Mouse (Mus musculus) T-helper 17 cell (primary cell): ENCODE data around the gene Fam129c.

Experiments used
- in situ Hi-C, 2 experiments: fragments of 300-600 bp; cut with MboI, MseI; formaldehyde crosslinking; loops; 1 replicate in 1 of 2; 2 replicates in 1 of 2; pipeline ENCODE4 v1.15.1; 2025; ENCODE audit warnings: high pct_unique_total_duplicates in 2 of 2

The Fam129c gene

DNA sequence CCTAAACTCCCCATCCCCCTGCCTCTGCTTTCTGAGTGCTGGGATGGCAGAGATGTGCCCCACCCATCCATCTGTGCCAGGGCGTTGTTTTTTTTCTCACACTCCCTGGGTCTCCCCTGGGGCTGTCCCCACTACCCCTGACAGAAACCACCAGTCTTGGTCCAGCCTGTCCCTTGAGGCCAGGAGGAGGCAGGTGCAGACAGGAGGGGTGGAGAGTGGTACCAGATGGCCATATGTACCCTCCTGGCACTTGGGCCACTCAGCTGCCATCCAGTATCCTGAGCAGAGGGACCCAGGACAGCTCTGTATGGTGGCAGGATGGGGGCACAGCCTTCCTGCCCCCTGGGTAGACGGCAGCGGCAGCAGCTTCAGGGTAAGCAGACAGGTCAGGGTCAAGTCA is at the start of gene Fam129c:
TSS of gene Fam129c (plus strand) at position 198 of the 400 bp plus-strand sequence.
- in situ Hi-C loops, result loop anchor here in 1 of 2 experiments (5.0 kb wide), 1 partner anchor 35 kb away; no protein-coding TSS in a partner anchor

DNA sequence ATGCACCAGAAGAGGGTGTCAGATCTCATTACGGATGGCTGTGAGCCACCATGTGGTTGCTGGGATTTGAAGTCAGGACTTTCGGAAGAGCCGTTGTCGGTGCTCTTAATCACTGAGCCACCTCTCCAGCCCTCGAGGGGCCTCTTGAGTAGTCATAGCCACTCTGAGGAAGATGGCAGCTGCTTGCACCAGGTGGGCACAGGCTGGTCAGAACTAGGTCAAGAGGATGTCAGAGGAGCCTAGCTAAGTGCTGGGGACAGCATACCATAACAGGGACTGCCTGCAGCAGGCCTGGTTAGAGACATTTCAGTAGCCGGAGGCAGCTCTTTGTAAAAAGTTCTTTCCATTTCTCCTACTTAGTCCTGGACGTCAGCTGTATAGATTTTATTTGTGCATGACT is 46.7 kb upstream of the Fam129c start:
- in situ Hi-C loops, result no loop called here

DNA sequence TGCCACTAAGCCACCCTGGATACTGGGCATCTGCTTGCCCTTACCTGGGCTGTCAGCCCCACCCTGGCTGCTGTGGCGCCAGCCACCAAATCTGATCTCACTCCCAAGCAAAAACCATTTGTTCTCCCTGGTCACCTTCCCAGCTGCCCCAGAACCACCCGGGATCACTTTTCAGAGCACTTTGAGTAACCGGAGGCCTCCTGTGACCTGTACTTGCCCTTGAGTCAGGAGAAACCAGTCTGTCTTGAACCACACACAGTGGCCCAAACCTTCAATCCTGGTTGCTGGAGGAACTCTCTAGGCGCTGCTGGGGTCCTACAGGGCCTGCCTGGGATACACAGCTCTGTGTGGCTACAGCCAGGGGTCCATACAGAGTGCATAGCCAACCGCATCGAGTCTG is 44.7 kb upstream of the Fam129c start:
- in situ Hi-C loops, result no loop called here

DNA sequence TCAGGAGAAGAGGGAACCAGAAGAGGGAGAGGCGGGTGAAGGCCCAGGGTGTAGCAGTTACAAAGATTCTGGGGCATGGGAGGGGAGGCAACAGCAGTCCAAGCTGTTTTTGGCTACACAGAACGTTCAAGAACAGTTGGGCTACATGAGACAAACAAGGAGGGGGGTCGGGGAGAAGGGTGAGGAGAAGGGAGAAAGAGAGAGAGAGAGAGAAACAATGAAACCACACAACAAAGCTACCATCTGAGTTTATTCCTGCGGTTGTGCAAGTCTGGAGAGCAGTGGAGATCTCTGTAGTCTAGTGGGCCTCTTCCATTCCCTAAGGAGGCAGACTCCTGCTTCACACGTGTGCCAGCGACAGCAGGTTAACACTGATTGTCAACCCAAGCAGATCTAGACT is 43.4 kb upstream of the Fam129c start:
- in situ Hi-C loops, result no loop called here

DNA sequence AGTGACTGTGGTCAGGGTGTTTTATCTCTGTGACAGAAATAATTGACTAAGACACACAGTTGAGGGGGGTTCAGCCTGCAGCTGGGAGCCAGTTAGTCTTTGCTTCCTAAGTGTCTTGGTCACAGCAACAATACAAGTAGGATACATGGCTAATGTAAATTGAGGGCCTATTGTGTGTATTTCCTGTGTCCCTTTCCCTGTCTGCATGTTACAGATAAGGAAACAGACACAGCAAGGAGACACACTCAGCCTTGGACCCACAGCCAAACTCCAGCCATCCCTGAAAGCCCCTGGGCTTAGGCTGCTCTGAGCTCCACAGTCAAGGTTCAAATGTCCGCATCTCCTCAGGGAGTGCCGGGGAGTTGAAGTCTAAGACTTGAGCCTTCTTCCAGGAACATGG is 42.8 kb upstream of the Fam129c start:
- in situ Hi-C loops, result no loop called here

DNA sequence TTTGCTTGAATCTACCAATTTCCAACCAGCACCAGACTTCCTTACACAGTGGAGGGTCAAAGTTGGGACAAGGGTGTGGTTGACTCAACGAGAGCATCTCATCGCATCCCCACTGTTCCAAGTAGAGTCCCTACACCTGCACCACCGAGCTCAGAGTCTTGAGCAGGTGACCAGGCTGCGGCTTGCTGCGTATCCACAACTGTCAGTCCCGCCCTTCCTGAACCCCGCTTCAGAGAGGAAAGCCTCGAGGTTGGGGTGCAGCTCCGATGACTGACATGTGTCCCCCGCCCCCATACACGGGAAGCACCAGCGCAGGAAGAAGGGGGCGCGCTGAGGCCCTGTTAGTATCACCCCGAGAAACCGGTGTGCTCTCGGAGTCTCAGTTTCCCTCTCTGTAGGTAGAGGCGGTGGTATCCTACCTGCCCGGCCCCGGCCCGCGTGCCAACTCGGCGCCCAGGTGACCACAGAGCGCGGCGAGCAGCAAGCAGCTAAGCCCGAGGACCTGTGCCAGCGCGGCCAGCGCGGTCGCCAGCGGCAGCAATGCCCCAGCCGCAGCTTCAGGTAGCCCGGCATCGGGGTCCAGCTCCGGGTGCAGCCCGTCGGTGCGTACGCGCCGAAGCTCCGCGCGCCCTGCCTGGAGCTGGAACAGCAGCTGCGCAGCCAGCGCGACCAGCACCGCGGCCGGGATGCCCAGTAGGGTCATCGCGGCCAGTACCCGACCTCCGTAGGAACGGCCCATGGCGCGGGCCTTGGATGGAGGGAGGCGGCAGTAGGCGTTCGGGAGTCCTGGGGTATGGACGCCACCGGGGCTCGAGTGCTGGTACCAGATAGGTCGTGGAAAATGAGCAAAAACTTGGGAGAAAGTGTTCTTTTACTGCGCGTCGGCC is 39.1 kb upstream of the Fam129c start, which contains the start of gene Tmem221:
TSS of gene Tmem221 (minus strand) at position 801 of the 887 bp plus-strand sequence.
- in situ Hi-C loops, result no loop called here

DNA sequence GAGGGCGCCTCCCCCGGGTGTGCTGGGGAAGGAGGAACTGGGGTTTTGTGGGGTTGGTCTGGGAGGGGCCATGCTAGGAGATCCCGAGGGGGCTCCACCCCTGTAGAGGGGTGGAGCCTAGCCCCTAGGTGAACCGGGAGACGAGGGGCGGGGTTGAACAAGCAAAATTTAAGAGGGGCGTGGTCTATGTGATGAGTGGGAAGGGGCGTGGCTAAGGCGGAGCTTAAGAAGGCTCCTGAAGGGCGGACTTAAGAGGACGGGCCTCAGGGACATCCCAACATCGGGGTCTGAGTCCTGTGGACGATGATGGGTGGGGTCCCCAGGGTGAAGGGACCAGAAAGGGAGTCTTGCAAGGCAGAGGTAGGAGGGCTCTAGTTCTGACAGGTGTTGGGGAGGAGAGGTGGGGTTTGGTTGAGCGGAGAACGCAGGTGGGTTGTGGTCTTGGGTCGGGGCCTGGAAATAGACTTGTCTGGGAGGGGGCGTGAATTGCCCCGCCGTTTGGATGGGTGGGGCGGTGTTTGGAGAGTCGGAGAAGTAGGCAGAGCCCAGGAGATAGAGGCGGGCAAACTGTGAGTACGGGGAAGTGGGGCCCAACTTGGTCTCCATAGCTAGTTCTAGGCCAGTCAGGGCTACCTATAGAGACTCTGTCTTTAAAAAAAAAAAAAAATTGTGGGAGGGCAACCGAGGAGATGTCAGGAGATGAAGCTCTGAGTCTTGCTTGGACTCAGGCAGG is 38.3 kb upstream of the Fam129c start:
- in situ Hi-C loops, result no loop called here

DNA sequence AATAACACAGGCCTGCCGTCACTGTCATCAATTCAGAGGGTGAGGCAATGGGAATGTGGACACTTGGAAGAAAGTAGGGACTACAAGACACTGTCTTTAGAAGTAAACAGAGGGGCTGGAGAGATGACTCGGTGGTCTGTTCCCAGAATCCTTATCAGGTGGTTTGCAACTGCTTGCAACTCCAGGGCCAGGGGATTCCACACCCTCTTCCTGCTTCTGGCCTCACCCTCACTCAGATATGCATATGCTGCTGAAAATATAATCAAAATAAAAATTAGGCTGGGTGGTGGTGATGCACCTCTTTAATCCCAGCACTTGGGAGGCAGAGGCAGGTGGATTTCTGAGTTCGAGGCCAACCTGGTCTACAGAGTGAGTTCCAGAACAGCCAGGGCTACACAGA is 37.4 kb upstream of the Fam129c start:
- in situ Hi-C loops, result loop anchor here (5.0 to 10.0 kb wide), 3 partner anchors 37 to 105 kb away; partner anchors contain the start of gene Fam129c (in 1 of the 2)

DNA sequence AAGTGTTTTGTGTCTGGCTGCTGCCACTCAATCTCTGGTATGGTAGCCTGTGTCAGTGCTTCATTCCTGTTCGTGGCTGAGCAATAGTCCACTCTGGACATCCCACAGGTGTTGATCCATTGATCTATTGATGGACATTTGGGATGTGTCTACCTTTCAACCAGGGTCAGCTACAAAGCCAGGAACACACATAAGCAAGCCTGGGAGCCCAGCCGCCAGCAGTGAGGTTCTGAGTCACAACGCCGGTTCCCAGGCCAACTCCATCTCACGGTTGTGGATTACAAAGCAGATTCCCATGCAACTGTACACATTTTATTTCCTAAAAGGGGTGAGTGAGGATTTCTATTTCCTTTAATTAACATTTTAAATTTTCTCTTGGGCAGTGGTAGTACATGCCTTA is 36.7 kb upstream of the Fam129c start:
- in situ Hi-C loops, result loop anchor here (5.0 to 10.0 kb wide), 3 partner anchors 37 to 104 kb away; partner anchors contain the start of gene Fam129c (in 1 of the 2)

DNA sequence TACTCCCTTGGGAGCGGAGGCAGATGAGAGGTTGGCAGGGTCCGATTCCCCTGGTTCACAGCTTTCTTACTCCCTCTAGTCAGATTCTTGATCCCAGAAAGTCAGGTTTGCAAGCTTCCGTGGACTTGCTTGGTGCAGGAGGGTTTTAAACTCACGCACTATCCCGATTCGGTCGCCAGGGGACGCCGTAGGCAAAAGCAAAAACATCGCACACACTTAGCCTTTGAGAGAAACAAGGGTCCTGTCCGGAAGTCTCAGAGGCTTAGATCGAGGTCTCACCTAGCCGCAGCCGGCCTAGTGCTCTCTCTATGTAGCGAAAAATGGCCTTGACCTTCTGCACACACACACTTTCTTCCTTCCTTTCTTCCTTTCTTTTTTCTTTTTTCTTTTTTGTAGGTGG is 36.0 kb upstream of the Fam129c start:
- in situ Hi-C loops, result loop anchor here (5.0 to 10.0 kb wide), 3 partner anchors 36 to 103 kb away; partner anchors contain the start of gene Fam129c (in 1 of the 2)

DNA sequence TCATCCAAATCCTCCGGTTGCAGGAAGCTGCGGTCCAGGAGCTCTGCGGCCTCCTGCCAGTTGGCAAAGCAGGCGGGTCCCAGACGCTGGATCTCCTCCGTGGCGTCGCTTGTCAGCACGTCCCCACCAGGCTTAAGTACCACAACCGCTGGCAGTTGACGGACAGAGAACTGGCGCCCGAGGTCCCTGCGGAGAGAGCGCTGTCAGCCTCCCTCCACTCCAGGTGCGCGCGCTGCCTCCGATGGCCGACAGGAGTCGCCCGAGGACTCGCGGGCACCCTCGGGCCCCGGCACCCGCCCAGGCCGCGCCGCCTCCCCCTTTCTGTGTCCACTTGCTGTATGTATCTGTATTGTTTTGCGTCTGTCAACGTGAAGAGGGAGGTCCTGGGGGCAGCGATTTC is 34.7 kb upstream of the Fam129c start:
- in situ Hi-C loops, result loop anchor here (5.0 to 10.0 kb wide), 3 partner anchors 35 to 102 kb away; partner anchors contain the start of gene Fam129c (in 1 of the 2)

DNA sequence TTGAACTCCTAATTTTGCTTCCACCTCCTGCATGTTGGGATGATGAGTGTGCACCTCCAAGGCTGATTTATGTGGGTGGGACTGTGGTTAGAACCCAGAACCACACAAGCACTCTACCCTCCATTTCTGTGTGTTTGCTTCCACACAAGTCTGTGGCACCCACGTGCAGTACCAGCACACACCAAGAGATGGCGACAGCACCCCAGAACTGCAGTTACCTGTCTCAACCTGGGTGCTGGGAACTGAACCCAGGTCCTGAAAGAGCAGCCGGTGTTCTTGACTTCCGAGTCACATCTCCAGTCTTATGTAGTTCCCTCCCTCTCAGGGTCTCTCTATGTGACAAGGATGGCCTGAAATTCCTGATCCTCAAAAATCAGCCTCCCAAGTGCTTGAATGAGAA is 33.5 kb upstream of the Fam129c start:
- in situ Hi-C loops, result loop anchor here (5.0 to 10.0 kb wide), 3 partner anchors 33 to 101 kb away; partner anchors contain the start of gene Fam129c (in 1 of the 2)

DNA sequence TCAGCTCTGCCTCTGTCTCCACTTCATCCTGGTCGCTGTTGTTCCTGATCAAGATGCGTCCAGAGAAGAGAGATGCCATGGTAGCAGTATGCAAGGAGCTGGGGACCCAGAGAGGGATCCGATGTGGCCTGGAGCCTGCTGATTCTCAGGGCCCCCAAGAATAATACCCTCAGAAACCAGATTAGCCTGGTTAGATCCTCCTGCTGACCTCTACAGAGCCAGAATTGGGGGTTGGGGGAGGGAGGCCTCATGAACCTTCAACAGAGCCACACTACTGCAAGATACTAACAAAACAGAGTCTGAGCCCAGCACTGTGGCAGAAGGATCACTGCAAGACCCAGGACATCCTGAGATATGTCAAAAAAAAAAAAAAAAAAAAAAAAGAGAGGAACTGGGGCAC is 30.9 kb upstream of the Fam129c start, which contains the start of gene Nxnl1:
TSS of gene Nxnl1 (minus strand) at position 101 of the 400 bp plus-strand sequence.
- in situ Hi-C loops, result loop anchor here in 1 of 2 experiments (10.0 kb wide), 1 partner anchor 98 kb away; no protein-coding TSS in a partner anchor

DNA sequence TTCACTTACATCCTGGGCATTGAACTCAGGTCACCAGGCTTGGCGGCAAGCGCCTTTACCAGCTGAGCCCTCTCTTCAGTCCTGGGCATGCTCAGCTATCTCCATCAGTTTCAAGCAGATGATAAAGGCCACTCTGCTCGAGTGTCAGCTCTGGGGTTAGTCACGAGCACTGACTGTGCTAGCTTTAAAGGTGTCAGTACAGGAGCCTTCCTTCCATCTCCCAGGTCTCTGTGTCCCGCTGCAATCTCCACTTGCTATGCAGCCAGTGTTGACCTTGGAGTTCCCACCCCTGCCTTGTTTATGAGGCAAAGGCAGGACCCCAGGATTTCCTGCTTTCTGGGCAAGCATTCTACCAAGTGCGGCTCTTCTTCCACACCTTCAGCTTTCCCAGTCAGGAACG is 29.9 kb upstream of the Fam129c start:
- in situ Hi-C loops, result loop anchor here in 1 of 2 experiments (10.0 kb wide), 1 partner anchor 97 kb away; no protein-coding TSS in a partner anchor

DNA sequence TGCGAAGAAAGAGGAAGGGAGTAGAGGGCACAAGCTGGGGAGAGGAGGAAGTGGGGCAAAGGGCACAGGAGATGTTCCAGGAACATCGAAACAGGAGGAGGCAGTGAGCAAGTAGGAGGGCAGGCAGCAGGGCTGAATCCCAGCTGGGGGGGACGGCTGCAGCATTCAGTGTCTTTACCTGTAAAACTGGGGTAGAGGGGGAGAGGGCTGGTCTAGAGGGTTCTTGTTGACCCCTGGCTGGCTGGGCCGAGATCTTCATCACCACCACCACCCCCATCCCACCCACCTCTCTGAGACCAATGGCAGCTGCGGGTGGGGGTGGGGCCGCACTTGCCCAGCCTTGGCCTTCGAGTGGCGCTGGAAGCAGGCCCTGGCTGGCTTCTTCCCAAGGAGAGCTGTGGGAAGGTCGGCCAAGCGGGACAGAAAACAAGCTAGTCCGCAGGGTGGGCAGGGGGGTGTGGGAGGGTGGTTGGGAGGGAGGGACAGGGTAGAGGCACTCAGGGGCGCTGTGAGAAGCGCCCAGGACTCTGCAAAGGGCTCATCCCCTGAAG is 29.0 kb upstream of the Fam129c start, which contains the start of gene Slc27a1:
TSS of gene Slc27a1 (plus strand) at position 496 of the 551 bp plus-strand sequence.
- in situ Hi-C loops, result loop anchor here in 1 of 2 experiments (10.0 kb wide), 1 partner anchor 96 kb away; no protein-coding TSS in a partner anchor

DNA sequence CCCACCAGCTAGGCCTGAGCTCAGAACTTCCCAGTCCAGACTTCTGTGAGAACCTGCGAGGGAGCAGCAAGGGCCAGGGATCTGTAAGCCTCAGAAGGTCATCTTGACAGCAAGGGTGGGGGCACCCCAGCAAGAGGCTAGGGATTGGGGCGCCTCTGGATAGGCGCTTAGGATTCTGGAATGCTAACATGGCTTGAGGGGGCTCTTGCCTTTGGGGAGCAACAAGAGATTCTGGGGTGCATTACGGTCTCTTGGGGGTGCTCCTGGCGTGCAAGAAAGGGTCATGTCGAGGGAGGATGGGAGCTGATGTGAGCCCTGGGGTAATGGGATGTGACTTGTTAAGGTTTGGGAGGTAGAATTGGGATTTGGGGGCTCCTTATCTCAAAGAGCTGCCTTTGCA is 28.5 kb upstream of the Fam129c start:
- in situ Hi-C loops, result loop anchor here in 1 of 2 experiments (10.0 kb wide), 1 partner anchor 96 kb away; no protein-coding TSS in a partner anchor

DNA sequence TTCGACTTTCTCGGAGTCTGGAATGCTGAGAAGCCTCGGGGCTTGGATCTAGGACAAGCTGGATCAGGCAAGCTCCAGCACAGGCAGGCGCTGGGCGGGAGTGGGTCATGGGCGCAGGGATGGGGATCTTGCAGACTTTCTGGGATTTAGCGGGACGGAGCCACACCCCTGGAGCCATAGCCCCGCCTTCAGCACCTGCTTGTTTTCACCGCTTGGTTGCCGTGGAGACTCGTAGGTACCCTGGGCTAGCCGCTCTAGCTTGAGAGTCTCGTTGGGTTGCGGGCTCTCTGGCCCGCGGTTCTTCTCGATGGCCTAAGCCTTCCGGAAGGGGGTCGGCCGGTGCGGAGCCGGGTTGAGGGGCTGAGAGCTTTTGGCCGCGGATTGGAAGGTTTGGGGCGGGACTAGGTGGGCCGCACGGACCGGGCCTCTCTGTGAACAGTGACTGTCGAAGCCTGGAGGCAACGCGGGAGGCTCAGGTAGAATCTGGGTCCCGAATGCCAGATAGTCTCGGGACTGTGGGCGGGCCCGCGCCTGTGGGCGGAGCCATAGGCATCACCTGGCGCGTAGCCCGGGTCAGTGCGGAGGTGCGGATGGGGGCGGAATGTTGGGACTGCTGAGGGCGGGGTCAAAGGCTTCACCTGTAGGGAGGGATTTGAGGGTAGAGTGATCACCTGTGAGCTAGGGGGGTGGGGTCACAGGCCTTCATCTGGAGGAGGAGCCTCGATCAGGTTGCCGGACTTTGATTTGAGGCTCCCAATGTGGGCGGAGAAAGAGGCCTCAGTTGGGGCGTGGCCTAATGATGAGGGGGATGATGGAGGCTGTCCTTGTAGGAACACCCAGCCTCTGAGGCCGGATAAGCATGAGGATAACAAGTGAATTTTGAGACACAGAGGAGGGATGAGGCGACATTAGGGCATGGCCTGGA is 27.8 kb upstream of the Fam129c start:
- in situ Hi-C loops, result loop anchor here in 1 of 2 experiments (10.0 kb wide), 1 partner anchor 95 kb away; no protein-coding TSS in a partner anchor

DNA sequence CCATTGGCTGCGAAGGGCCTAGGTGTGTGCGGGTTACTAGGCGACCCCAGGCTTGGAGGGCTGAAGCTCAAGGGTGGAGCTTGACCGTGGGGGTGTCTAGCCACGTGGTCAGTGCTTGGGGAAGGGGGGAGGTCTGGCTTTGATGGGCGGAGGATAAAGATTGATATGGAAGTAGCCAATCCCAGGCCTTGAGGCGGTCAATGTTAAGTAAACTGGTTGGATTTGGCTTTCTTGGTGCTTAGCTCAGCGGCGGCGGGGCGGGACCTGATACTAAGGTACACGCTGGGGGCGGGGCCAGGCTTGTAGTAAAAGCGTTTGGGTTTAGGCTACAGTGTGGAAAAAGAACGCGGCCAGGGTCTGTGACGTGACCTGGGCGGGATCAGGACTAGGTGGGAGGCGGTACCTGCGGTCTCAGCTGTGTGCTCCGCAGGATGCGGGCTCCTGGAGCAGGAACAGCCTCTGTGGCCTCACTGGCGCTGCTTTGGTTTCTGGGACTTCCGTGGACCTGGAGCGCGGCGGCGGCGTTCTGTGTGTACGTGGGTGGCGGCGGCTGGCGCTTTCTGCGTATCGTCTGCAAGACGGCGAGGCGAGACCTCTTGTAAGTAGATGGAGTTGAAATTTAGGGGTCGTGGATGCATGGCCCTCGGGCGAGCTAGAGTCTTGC is 27.0 kb upstream of the Fam129c start:
- in situ Hi-C loops, result no loop called here

DNA sequence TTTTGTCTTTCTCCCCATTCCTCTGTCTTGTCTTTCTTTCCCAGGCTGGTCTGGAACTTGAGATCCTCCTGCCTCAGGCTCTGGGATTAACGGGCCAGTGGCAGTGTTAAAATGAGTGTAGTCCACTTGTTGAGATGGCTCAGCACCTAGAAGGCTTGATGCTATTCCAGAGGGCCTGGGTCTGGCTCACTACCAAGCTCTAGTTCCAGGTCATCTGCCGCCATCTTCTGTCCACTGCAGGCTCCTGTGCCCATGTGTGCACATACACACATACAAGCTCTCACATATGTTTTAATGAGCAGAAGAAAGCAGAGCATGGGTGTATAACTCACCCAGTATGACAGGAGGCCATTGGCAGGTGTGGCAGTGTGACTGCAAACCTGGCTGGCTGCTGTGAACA is 25.4 kb upstream of the Fam129c start:
- in situ Hi-C loops, result no loop called here
